In the genomic region with DNA sequence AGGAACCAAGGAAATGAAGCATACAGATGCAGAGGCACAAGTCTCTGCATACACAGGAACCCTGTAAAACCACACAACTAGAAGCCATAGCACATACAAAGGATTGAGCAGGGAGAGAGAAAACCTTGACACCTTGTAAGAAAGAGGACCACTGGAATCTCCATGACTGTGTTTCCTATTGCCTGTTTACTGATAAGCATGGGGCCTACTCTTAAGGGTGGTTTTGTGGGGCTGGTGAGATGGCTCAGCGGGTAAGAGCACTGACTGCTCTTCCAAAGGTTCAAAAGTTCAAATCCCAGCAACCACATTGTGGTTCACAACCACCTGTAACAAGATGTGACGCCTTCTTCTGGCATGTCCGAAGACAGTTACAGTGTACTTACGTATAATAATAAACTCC, we compare ENCODE assay signal across 17 mouse cellular contexts.
"Had no signal": no experiment of that assay in that cellular context is flagged by ENCODE, and none has a peak within 500 bp of the region (broad histone marks: within the 10 kb centered on the region; RNA-seq: fewer than 3 reads in every experiment).

No protein-coding gene starts in this region.

- DNase-seq: kidney, adult 18-20 months; kidney, adult 9 months; kidney, postnatal 25 days; lung, adult 2 months; lung, postnatal 14 days; lung, postnatal 4 days; midbrain, embryonic 14.5 days; right cerebral cortex, adult 18-20 months; right cerebral cortex, postnatal 14 days; right cerebral cortex, postnatal 4 days; thymus, adult 2 months; thymus, postnatal 14 days; thymus, postnatal 4 days had no signal

- H3K4me3 ChIP-seq: limb, embryonic 10.5 days; limb, embryonic 13.5 days had no signal

- H3K4me2 ChIP-seq: limb, embryonic 13.5 days; midbrain, embryonic 11.5 days had no signal

- H3K9me3 ChIP-seq: limb, embryonic 10.5 days; limb, embryonic 13.5 days had no signal

- H3K27me3 ChIP-seq: limb, embryonic 13.5 days had no signal

- H3K27ac ChIP-seq: limb, embryonic 10.5 days; limb, embryonic 13.5 days; stomach, postnatal 0 days had no signal

- H3K9ac ChIP-seq: limb, embryonic 13.5 days had no signal

- H3K4me1 ChIP-seq: limb, embryonic 10.5 days; limb, embryonic 13.5 days had no signal
